Mouse (Mus musculus) lung, postnatal 0 days (tissue): ENCODE data around the gene Mad1l1.

Source experiments
- CTCF ChIP-seq: IDR thresholded peaks from 2 replicates; pipeline ENCODE4 v1.5.1; 2016; ENCODE audit warnings: antibody characterized with exemption, mild to moderate bottlenecking
- EP300 ChIP-seq: IDR thresholded peaks from 2 replicates; pipeline ENCODE4 v1.6.1; 2016; ENCODE audit warnings: antibody characterized with exemption, mild to moderate bottlenecking, control low read depth

DNA sequence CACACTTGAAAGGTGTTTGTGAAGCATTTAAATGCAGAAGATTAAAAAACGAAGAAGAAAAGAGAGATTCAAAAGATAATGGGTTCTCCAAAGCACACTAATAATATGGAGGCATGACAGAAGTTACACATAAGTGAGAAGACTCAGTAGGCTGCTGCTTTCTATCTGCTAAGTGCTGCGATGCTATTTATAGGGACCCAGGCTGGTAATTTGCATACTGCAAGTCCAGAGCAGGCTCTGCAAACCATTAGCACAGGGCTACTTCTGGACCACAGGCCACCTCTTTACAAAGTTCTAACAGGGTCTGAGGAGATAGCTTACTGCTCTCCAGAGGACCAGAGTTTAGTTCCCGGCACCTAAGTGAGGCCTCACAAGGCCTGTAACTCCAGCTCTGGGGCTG, 267.7 kb downstream of the Mad1l1 start:
- no peak for TF ChIP-seq CTCF
- no peak for TF ChIP-seq EP300
